Mouse (Mus musculus) kidney, postnatal 0 days (tissue): ENCODE data around the gene Snrpa1. TPM values are rescaled to one million over a fixed set of nuclear protein-coding genes. Genes with fewer than 3 reads are reported as not detected.

Source experiments
- ATAC-seq: fragments of 200-750 bp; cut with Nextera tagmentation; replicated peaks from 2 replicates; pipeline ENCODE4 v1.8.0; 2017; ENCODE audit warnings: low read depth, moderate number of reproducible peaks, moderate TSS enrichment, moderate library complexity; ENCODE audit not compliant: low FRiP score
- DNase-seq: peaks from one replicate; pipeline ENCODE4 v3.0.0-alpha.2; 2016; ENCODE audit warnings: low spot score
- H3K27ac ChIP-seq: fragments of 300-500 bp; sonication (generic); 2 replicates; pipeline ENCODE4 v1.5.1; 2014; ENCODE audit warnings: mild to moderate bottlenecking
- H3K27me3 ChIP-seq: fragments of 300-500 bp; sonication (generic); 2 replicates; pipeline ENCODE4 v1.6.1; 2014; ENCODE audit warnings: low read length, mixed read lengths; ENCODE audit not compliant: insufficient read depth
- H3K36me3 ChIP-seq: fragments of 300-500 bp; sonication (generic); 2 replicates; pipeline ENCODE4 v1.6.1; 2014; ENCODE audit warnings: low read length, mixed read lengths; ENCODE audit not compliant: insufficient read depth
- H3K4me1 ChIP-seq: fragments of 300-500 bp; sonication (generic); replicated peaks from 2 replicates; pipeline ENCODE4 v1.6.1; 2014; ENCODE audit warnings: antibody characterized with exemption, low read length, mixed read lengths; ENCODE audit not compliant: insufficient read depth
- H3K4me2 ChIP-seq: fragments of 300-500 bp; sonication (generic); 2 replicates; pipeline ENCODE4 v1.6.1; 2014; ENCODE audit warnings: mild to moderate bottlenecking, low read length, moderate library complexity, mixed read lengths
- H3K4me3 ChIP-seq: fragments of 300-500 bp; sonication (generic); replicated peaks from 2 replicates; pipeline ENCODE4 v1.5.1; 2014; ENCODE audit warnings: low read depth, low read length
- H3K9ac ChIP-seq: fragments of 300-500 bp; sonication (generic); 2 replicates; pipeline ENCODE4 v1.6.1; 2014; ENCODE audit warnings: low read depth, low read length
- H3K9me3 ChIP-seq: fragments of 300-500 bp; sonication (generic); replicated peaks from 2 replicates; pipeline ENCODE4 v1.6.1; 2016; ENCODE audit warnings: low read length, inconsistent platforms, mixed read lengths
- CTCF ChIP-seq: IDR thresholded peaks from 2 replicates; pipeline ENCODE4 v1.5.1; 2016; ENCODE audit warnings: antibody characterized with exemption, low read depth, mild to moderate bottlenecking, moderate library complexity
- WGBS: fragments of 180-500 bp; shearing (Covaris S2); extraction: QIAGEN DNeasy Blood & Tissue Kit; methylation state at CpG from one replicate; pipeline ENCODE4 v1.1.7; 2014; 5-methylcytosine and 5-hydroxymethylcytosine counted together
- polyA plus RNA-seq: library from polyadenylated mRNA; unstranded; fragments of >200 nt; fragmentation: Nextera tagmentation; extraction: Ambion mirVana; gene quantifications from 2 replicates; pipeline ENCODE4 v1.2.1, GENCODE M21; 2015

Snrpa1 gene
- 114 and 127 TPM in 2 replicates for polyA plus RNA-seq

DNA sequence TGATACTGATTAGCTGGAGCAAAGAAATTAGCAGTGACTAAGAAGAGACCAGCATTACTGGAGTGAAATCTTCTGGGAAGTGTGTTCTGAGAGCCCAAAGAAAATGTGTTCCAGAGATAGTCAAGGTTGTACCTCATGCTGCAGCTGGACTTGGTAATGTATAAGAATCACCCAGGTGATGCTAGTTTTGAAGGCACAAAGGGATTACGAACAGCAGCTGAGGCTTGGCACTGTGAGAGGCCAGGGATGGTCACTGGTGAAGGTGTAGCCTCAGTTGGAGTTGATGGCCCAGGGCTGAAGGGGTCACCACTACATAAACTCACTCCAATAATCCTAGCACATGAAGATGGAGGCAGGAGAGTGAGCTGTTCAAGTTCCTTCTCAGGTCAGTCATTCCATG is at the start of gene Snrpa1:
Gene Snrpa1 (plus strand): TSS at position 301 of the 400 bp plus-strand sequence.
- peak within 1 kb of the TSS; percentile 82 for H3K9ac ChIP-seq

DNA sequence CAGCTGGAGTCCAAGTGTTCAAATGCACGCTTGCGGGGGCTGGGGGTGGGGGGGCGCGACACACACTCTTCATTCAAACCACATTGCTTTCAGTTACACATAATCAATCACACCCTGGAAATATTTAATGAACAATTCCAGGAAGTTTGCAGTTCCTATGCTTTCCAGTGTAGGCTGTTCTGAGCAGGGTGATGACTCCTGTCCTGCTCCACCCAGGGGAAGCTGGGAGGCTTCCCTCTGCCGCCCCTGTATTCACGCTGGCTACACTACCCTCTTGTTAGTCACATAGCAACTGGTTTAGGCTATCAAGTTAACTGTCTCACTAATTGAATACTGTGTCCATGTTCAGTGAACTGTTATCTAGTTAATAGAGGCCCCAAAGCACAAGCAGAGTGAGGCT is 48.3 kb upstream of the Snrpa1 start:
- Histone ChIP-seq H3K27ac (no peak overlapping the region), H3K4me1 (no peaks in the 10 kb centered on the region), H3K4me3 (no peak overlapping the region), H3K9me3 (no peaks in the 10 kb centered on the region), H3K27me3 (no peaks in the 10 kb centered on the region), H3K9ac (no peak overlapping the region), H3K36me3 (no peaks in the 10 kb centered on the region), H3K4me2 (no peak overlapping the region)
- DNase-seq (no peak), ATAC-seq (no peak)
- no peak for TF ChIP-seq CTCF
- 62% methylated on average over 6 of the region's 6 CpGs for WGBS

More for the DNA sequence above, at the start of gene Snrpa1:
- no peak within 1 kb of the TSS for H3K27ac ChIP-seq
- ATAC-seq = no peak
- no peak for TF ChIP-seq CTCF
- no peaks in the 10 kb centered on the region for H3K9me3 ChIP-seq
- no peak for DNase-seq
- peaks cover 7% of the 10 kb centered on the region; the same call in 1 of the 2 replicates for H3K36me3 ChIP-seq
- WGBS = 72% methylated on average over 1 of the region's 1 CpGs
- H3K27me3 ChIP-seq = no peaks in the 10 kb centered on the region
- no peaks in the 10 kb centered on the region; the same call in 1 of the 2 replicates for H3K4me1 ChIP-seq
- H3K4me3 ChIP-seq = peak within 1 kb of the TSS; percentile 96
- H3K4me2 ChIP-seq = peak within 1 kb of the TSS; percentile 91

DNA sequence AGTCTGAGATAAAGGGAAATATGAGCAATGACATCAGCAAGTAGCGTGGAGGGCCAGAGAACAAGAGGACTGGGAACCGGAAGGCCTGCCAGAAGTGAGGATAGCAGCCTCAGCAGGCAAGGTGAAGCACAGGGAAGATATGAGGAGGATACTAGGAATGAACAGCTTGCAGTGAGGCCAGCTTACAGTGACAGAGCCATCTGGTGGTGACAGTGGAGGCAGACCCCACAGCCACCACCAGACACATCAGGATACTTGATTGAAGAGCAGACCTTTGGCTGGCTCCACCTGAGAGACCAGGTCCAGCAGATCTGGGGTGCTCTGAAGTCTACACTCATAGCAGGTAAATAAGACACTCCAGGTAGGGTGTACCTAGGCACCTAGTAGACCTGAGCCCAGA is 31.1 kb upstream of the Snrpa1 start:
- Histone ChIP-seq H3K27ac (no peak overlapping the region), H3K4me2 (no peak overlapping the region), H3K4me3 (no peak overlapping the region), H3K9ac (no peak overlapping the region), H3K36me3 (no peaks in the 10 kb centered on the region), H3K4me1 (no peaks in the 10 kb centered on the region), H3K27me3 (no peaks in the 10 kb centered on the region), H3K9me3 (no peaks in the 10 kb centered on the region)
- ATAC-seq = no peak
- WGBS = 73% methylated on average over 2 of the region's 2 CpGs
- peak; percentile 68 for TF ChIP-seq CTCF
- peak; percentile 61 for DNase-seq

DNA sequence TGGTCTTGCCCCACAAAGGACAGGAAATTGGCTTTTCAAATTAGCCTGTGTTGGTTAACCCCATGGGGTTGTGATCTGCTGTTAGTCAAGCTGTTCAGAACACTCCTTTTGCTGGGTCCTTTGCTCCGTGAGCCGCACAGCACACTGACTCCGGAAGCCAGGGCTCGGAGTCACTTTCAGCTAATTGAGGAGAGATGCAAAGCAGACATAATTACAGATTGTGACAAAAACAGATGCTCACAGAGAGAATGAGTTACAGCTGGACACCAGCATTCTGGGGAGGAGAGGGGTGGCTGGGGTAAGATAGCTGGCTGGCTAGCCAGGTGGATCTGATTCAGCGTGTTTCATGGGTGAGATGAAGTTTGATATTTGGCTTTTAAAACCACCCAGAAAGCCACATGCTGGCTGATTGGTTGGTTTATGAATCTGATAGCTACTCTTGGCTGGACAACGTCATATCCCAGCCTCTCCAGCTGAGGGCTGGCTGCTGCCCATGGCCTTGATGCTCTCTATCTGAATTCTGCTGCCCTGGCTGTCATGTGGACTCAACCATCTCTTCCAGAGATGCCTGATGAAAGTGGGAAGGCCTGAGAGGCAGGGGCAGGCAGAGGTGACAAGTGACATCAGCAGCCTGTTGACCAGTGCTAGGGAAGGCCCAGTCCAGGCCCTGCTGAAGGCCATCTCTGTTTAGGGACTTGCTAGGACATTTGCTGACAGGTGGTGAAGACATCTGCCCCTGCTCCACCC is 29.9 kb upstream of the Snrpa1 start:
- DNase-seq = no peak
- ATAC-seq = no peak
- no peak for TF ChIP-seq CTCF
- Histone ChIP-seq H3K4me1 (no peaks in the 10 kb centered on the region), H3K36me3 (no peaks in the 10 kb centered on the region), H3K9me3 (no peaks in the 10 kb centered on the region), H3K27me3 (no peaks in the 10 kb centered on the region), H3K27ac (no peak overlapping the region), H3K4me2 (no peak overlapping the region), H3K9ac (no peak overlapping the region), H3K4me3 (no peak overlapping the region)
- WGBS = 46% methylated on average over 6 of the region's 6 CpGs

DNA sequence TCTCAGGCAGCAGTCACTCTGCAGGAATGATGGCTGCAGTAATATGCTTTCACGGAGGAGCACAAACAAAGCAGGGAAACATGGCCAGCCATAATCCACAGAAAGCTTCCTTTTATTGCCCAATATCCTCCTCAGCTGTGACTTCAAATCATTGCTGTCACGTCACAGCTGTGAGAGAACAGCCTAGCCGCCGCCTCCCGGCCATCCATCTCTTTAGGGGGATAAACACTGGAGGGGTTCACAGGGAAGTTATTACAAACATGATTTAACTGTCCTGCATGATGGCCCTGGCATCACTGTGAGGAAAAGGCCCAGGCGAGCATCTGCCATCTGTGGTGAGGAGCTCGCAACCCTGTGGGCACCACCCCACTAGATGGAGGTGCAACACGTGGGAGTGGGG is 22.0 kb upstream of the Snrpa1 start:
- ATAC-seq (no peak), DNase-seq (no peak)
- no peak overlapping the region for H3K27ac ChIP-seq
- no peaks in the 10 kb centered on the region for H3K36me3 ChIP-seq
- WGBS = 34% methylated on average over 8 of the region's 8 CpGs
- no peak for TF ChIP-seq CTCF
- no peaks in the 10 kb centered on the region for H3K9me3 ChIP-seq
- H3K27me3 ChIP-seq = no peaks in the 10 kb centered on the region
- no peak overlapping the region for H3K4me3 ChIP-seq
- no peak overlapping the region for H3K9ac ChIP-seq
- no peaks in the 10 kb centered on the region for H3K4me1 ChIP-seq
- H3K4me2 ChIP-seq = no peak overlapping the region

DNA sequence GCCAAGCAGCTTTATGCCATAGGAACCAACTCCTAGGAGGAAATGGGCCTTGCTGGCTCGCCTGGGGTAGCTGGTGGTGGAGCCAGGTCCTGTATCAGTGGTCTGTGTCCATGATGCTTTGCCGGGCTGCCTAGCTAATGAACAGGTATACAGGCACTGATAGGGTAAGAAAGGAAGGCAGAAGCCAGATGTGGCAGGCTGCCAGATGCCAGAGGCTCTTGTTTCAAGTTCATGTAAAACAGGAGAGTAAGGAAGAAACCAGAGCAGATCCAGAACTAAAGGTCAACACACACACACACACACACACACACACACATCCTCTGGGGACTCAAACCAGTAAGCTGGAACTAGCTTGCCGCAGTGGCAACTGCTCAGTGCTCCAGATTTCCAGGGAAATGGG is 20.5 kb upstream of the Snrpa1 start:
- TF ChIP-seq CTCF = no peak
- H3K36me3 ChIP-seq = no peaks in the 10 kb centered on the region
- no peaks in the 10 kb centered on the region for H3K4me1 ChIP-seq
- no peak overlapping the region for H3K4me3 ChIP-seq
- no peak for ATAC-seq
- DNase-seq = peak; percentile 40
- H3K27me3 ChIP-seq = no peaks in the 10 kb centered on the region
- WGBS = 38% methylated on average over 3 of the region's 3 CpGs
- H3K27ac ChIP-seq = no peak overlapping the region
- no peak overlapping the region for H3K4me2 ChIP-seq
- H3K9ac ChIP-seq = no peak overlapping the region
- no peaks in the 10 kb centered on the region for H3K9me3 ChIP-seq

DNA sequence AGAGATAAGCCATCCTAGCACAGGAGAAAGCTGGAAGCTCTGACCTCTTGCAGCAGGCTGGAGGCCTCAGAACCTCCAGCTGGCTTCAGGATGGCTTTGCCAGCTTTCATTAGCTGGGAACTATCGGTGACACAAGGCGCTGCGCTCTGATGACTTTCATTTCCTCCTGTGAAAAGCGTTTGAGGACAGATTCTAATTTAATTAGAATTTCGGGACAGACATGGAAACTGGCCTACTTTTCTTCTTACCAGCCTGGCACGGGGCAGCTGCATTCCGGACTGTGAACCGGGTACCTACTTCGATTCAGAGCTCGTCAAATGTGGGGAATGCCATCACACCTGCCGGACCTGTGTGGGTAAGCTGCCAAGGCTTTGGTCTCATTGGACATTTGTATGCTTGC is 20.1 kb upstream of the Snrpa1 start:
- peak; percentile 46 for DNase-seq
- WGBS = 44% methylated on average over 11 of the region's 11 CpGs
- Histone ChIP-seq H3K9me3 (no peaks in the 10 kb centered on the region), H3K27ac (no peak overlapping the region), H3K4me2 (no peak overlapping the region), H3K27me3 (no peaks in the 10 kb centered on the region), H3K4me3 (no peak overlapping the region), H3K4me1 (no peaks in the 10 kb centered on the region), H3K36me3 (no peaks in the 10 kb centered on the region), H3K9ac (no peak overlapping the region)
- TF ChIP-seq CTCF = no peak
- ATAC-seq = no peak
